9 mouse cellular contexts compared by ENCODE assay signal in the genomic region with DNA sequence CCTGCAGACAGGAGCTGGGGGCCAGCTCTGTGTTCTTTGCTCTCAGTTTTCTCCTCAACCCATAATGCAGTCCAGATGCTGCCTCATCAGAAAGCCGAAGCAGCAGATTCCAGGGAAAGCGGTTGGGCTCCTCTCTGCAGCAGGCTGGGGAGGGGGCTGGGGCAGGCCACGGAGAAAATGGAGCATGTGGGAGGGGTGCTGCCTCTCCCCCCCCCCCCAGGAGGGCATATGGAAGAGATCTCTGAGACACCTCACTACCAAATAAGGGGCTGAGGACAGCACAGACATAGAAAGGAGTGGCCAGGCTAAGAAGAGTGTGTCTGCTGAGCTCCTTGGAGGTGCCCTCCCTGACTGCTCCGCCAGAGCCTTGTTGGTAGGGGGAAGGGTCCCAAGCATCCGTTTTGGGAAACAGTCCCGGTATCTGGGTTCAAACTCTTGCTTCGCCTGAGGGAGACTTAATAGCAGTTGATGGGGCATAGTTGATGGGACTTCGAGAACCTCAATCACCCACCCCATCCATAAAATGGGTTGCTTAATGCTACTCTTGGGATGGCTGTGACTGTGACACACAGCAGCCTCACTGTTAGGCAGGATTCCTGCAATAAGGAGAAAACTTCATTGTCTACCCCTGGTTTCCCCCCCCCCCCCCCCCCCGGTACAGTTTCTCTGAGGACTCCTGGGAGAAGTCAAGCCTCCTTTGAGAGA. TPM values are rescaled to one million over a fixed set of nuclear protein-coding genes. Genes with fewer than 3 reads are reported as not detected.
A peak's percentile ranks its signal among the peaks of the same experiment; 100 is the strongest.
DNase-seq lines count a peak whose midpoint lies in the region; ATAC-seq and TF ChIP-seq lines count a peak whose summit lies in the region.
"Had no signal": no experiment of that assay in that cellular context is flagged by ENCODE, and none has a peak within 500 bp of the region (broad histone marks: within the 10 kb centered on the region; RNA-seq: fewer than 3 reads in every experiment).

No protein-coding gene starts in this region.

- H3K36me3 ChIP-seq in heart, embryonic 12.5 days = no peaks in the 10 kb centered on the region
- no peaks in the 10 kb centered on the region for H3K36me3 ChIP-seq in hindbrain, embryonic 10.5 days
- H3K36me3 ChIP-seq in midbrain, embryonic 15.5 days (replicated peaks) = no peaks in the 10 kb centered on the region

- H3K4me3 ChIP-seq in heart, embryonic 12.5 days = peak overlapping the region; percentile 19; the same call in 1 of the 2 replicates
- peak overlapping the region; percentile 46 for H3K4me3 ChIP-seq in hindbrain, embryonic 10.5 days
- no peak overlapping the region for H3K4me3 ChIP-seq in midbrain, embryonic 15.5 days

- intact Hi-C loops in heart, postnatal 36 days (cut with DNase I) = no loop called here

- no peaks in the 10 kb centered on the region for H3K9me3 ChIP-seq in heart, embryonic 12.5 days (replicated peaks)
- H3K9me3 ChIP-seq in hindbrain, embryonic 10.5 days = no peaks in the 10 kb centered on the region
- no peaks in the 10 kb centered on the region for H3K9me3 ChIP-seq in midbrain, embryonic 15.5 days

- TF ChIP-seq POLR2A in brain, embryonic 14.5 days (IDR thresholded peaks at IDR 0.05; ENCODE audit: borderline replicate concordance, extremely low read depth, insufficient read depth, insufficient read length, poor library complexity, severe bottlenecking) = no peak

- H3K9ac ChIP-seq in heart, embryonic 12.5 days = peak overlapping the region; percentile 42; the same call in 1 of the 2 replicates
- no peak overlapping the region for H3K9ac ChIP-seq in midbrain, embryonic 15.5 days

- H3K27ac ChIP-seq in heart, embryonic 12.5 days (ENCODE audit: poor library complexity, severe bottlenecking) = peak overlapping the region; percentile 69
- peak overlapping the region; percentile 86 for H3K27ac ChIP-seq in hindbrain, embryonic 10.5 days
- no peak overlapping the region for H3K27ac ChIP-seq in midbrain, embryonic 15.5 days

- H3K4me1 ChIP-seq in heart, embryonic 12.5 days (replicated peaks) = peaks cover 36% of the 10 kb centered on the region
- peaks cover 45% of the 10 kb centered on the region for H3K4me1 ChIP-seq in hindbrain, embryonic 10.5 days (replicated peaks)
- H3K4me1 ChIP-seq in midbrain, embryonic 15.5 days = peaks cover 13% of the 10 kb centered on the region

- no peak for DNase-seq in heart, postnatal 36 days
- peak; percentile 33 for DNase-seq in brain, embryonic 14.5 days (ENCODE audit: low read depth)
- DNase-seq in hindbrain, embryonic 10.5 days (ENCODE audit: low spot score) = peak; percentile 75
- DNase-seq in layer of hippocampus, adult 18-20 months (ENCODE audit: low spot score in 2 of 2) = no peak
- DNase-seq in urinary bladder, postnatal 10 days (ENCODE audit: low spot score) = no peak
- DNase-seq in layer of hippocampus, postnatal 10 days (ENCODE audit: low spot score in 2 of 2) = no peak
- DNase-seq: spleen, adult 18-20 months had no signal

- H3K27me3 ChIP-seq in heart, embryonic 12.5 days (replicated peaks) = peaks cover 24% of the 10 kb centered on the region
- H3K27me3 ChIP-seq in hindbrain, embryonic 10.5 days (ENCODE audit: insufficient read depth, poor library complexity, severe bottlenecking) = peaks cover 77% of the 10 kb centered on the region
- peaks cover 34% of the 10 kb centered on the region for H3K27me3 ChIP-seq in midbrain, embryonic 15.5 days (replicated peaks)

- no peak for TF ChIP-seq CTCF in brain, embryonic 14.5 days (IDR thresholded peaks at IDR 0.05; ENCODE audit: borderline replicate concordance, extremely low read depth, insufficient read depth, insufficient read length)

- WGBS in heart, embryonic 12.5 days = 13% methylated on average over 8 of the region's 9 CpGs
- 12% methylated on average over 9 of the region's 9 CpGs for WGBS in hindbrain, embryonic 10.5 days
- WGBS in midbrain, embryonic 15.5 days = 28% methylated on average over 9 of the region's 9 CpGs

- ATAC-seq in heart, embryonic 12.5 days (ENCODE audit: insufficient number of reproducible peaks, low FRiP score) = 0 out of 2 replicates have a peak, but pooled peaks have one; percentile 44
- no peak for ATAC-seq in midbrain, embryonic 15.5 days (replicated peaks)

- H3K4me2 ChIP-seq in heart, embryonic 12.5 days = peak overlapping the region; percentile 61
- H3K4me2 ChIP-seq in midbrain, embryonic 15.5 days = peak overlapping the region; percentile 36; the same call in 1 of the 2 replicates

RNA-seq across cellular contexts. Expression of a gene that starts 53.9 kb away (rescaled TPM):
- 404 and 446 TPM in 2 replicates for polyA plus RNA-seq in heart, embryonic 12.5 days (2016; fragmentation: Nextera tagmentation; extraction: Ambion mirVana)
- 100 to 1,000 TPM; 144 to 156 TPM for total RNA-seq in heart, postnatal 36 days (2021)
- polyA plus RNA-seq in brain, embryonic 14.5 days (2012; rRNA removed) = 44.1 and 192 TPM in 2 replicates
- polyA plus RNA-seq in hindbrain, embryonic 10.5 days (2016; fragmentation: Nextera tagmentation; extraction: Ambion mirVana) = 98.1 and 193 TPM in 2 replicates
- 82.7 and 92.9 TPM in 2 replicates for polyA plus RNA-seq in midbrain, embryonic 15.5 days (2015; fragmentation: Nextera tagmentation; extraction: Ambion mirVana)
- total RNA-seq in layer of hippocampus, adult 18-20 months (2021) = 1 to 10 TPM; 4.3 to 5.2 TPM
- total RNA-seq in layer of hippocampus, postnatal 10 days (2021) = 10 to 100 TPM; 60.6 to 66.1 TPM

Comparison
In these comparisons a context has a peak if more than half of its experiments do, and no peak if none do; other contexts are left out.
1. DNase-seq: peak in brain, embryonic 14.5 days (single experiment) and hindbrain, embryonic 10.5 days (single experiment); none in heart, postnatal 36 days (0 of 2), layer of hippocampus, adult 18-20 months (0 of 2), urinary bladder, postnatal 10 days (single experiment) and layer of hippocampus, postnatal 10 days (0 of 2).